Mouse (Mus musculus) liver, embryonic 11.5 days (tissue): ENCODE measurements around the gene Pomt2. TPM values are rescaled to one million over a fixed set of nuclear protein-coding genes. Genes with fewer than 3 reads are reported as not detected.

Experiments used
- polyA plus RNA-seq: library from polyadenylated mRNA; unstranded; fragments of >200 nt; fragmentation: Nextera tagmentation; extraction: Ambion mirVana; gene quantifications from 2 replicates; pipeline ENCODE4 v1.2.1, GENCODE M21; 2014

The Pomt2 gene
- polyA plus RNA-seq, 1 experiment from 2014 or later, result 11.0 TPM

Other genes starting within 250 kb of the Pomt2 start
- 23.8 and 28.1 TPM in 2 replicates for gene Cipc, start 200.9 kb downstream of the Pomt2 start, polyA plus RNA-seq
- gene Zdhhc22, start 157.5 kb downstream of the Pomt2 start, polyA plus RNA-seq, result 0.05 and 0.08 TPM in 2 replicates
- not detected in 2 replicates for gene Tmem63c, start 126.6 kb downstream of the Pomt2 start, polyA plus RNA-seq
- gene Ngb, start 45.4 kb downstream of the Pomt2 start, polyA plus RNA-seq, result 0.22 TPM in 1 of 2 replicates, not detected in the other
- gene Gstz1, start 803 bp downstream of the Pomt2 start, polyA plus RNA-seq, result 76.2 and 79.6 TPM in 2 replicates
- 22.0 and 26.0 TPM in 2 replicates for gene Samd15, start 51.8 kb upstream of the Pomt2 start, polyA plus RNA-seq
- gene Tmed8, start 52.5 kb upstream of the Pomt2 start, polyA plus RNA-seq, result 2.0 TPM in 2 replicates
- 0.48 and 0.96 TPM in 2 replicates for gene Noxred1, start 90.8 kb upstream of the Pomt2 start, polyA plus RNA-seq
- 23.8 and 26.5 TPM in 2 replicates for gene Vipas39, start 118.3 kb upstream of the Pomt2 start, polyA plus RNA-seq
- gene Ahsa1, start 118.5 kb upstream of the Pomt2 start, polyA plus RNA-seq, result 296 and 310 TPM in 2 replicates
- gene Ism2, start 151.7 kb upstream of the Pomt2 start, polyA plus RNA-seq, result 0.23 and 0.38 TPM in 2 replicates
- 56.9 and 63.2 TPM in 2 replicates for gene Sptlc2, start 240.4 kb upstream of the Pomt2 start, polyA plus RNA-seq